Mouse (Mus musculus): ENCODE results near the gene Ttyh2.
"Not testable (repeated sequence)": the region's sequence is repeated elsewhere in the genome, so short reads cannot be mapped to it uniquely, and the experiment has no call there.

The Ttyh2 gene

DNA sequence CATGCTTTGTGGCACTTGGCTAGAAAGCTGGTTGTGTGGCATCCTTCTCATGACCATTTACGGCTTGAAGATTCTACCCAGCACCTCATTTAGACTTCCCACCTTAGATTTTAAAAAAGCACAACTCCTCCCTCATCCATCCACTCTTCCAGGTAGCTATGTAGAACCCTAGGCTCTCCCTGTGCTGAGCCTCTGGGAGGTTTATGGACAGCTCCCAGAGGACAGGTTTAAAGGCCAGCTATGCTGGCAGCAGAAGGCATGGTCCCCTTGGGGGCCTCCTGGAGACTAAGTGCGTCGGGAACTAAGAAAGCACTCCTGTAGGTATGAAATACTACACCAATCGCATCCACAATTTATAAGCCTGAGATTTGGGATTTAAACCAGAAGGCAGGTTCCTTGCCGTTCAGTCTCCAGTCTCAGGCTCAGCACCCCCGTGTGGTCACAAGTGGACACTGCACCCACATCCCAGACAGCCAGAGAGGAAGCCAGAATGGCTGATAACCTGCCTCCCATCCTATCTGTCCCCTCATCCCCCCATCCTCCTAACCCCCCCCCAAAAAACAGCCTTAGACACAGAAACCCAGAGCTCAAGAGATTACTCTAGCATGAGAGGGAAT lies 12.4 kb upstream of the Ttyh2 start:
- DNase-seq, result peak in 1 of 2 experiments; percentile 72

DNA sequence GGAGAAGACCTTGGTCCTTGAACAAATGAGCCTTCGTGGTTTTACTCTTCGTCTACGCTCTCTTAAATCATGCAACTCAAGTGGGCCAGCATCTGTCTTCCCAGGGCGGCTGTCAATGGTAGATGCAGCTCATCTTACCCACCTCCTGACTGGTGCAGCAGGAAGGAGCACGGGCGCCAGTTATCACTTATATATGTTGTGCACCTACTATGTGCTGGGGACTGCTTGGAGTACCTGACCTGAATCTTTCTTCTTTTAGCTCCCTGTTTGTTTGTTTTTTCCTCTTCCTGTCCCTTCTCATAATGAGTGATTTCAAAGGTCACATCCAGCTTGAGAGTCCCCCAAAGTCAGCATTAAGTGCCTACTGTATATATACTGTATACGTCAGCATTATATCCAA lies 11.1 kb upstream of the Ttyh2 start:
- DNase-seq, result no peak

DNA sequence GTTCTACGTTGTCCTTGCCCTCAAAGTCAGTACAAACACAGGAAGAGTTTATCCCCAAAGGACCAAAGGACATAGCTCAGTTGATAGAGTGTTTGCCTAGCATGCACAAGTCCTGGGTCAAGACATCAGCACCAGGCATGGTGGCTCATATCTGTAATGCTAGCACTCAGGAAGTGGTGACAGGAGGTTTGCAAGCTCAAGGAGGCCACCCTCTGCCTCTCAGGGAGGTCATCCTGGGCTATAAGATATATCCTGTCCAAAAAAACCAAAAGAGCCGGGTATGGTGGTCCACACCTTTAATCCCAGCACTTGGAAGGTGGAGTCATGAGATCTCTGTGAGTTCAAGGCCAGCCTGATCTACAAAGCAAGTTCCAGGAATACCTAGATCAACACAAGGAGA lies 9.8 kb upstream of the Ttyh2 start:
- DNase-seq, result no peak

DNA sequence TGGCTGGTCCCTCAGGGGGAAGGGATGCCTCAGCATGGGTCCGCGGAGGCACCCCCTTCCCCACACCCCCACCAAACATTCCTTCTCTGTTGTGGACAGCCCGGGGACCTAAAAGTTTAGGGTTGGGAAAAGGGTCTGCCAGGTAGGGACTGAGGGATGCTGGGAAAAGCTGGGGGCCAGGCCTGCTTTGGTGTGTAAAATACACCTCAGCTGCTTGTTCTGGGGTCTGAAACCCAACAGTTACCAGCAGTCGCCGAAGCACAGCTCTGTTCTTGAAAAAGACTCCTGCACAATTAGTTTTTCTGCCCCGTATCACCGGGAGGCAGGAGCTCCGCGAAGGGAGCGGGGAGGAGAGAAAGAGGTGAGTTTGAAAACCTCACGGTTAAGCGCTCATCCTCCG lies 8.4 kb upstream of the Ttyh2 start:
- no peak for DNase-seq

DNA sequence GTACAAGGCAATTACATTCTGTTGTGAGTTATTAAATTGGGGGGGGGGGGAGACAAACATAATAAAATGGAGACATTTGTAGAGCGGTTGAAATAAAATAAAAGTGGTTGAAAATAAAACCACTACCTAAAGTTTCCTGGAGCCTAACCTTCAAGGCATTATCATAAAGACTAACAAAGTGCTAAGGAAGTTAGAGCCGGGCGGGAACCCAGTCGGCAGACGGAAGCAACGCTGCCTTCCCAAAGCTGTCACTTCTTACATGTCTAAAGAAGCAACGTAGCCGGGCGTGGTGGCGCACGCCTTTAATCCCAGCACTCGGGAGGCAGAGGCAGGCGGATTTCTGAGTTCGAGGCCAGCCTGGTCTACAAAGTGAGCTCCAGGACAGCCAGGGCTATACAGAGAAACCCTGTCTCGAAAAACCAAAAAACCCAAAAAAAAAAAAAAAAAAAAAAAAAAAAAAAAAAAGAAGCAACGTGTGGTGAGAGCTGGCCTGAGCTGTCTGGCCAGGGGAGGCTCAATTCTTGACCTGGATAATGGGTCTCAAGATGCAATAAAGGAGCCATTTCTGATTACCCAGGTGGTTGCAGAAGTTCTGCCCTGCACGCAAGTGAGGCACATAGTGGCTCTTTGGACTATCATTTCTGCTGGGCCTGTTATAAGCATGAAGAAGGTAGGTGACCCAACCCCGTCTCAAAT lies 7.8 kb upstream of the Ttyh2 start:
- no peak for DNase-seq

DNA sequence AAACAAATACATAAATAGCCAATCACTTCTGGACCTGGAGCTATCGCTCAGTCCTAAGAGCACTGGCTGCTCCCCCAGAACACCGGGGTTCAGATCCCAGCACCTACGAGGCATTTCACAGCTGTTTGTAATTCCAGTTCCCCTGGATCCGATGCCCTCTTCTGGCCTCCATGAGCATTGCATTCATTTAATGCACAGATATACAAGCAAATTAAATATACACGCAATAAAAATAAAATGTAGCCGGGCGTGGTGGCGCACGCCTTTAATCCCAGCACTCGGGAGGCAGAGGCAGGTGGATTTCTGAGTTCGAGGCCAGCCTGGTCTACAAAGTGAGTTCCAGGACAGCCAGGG lies 7.3 kb upstream of the Ttyh2 start:
- DNase-seq, result peak; percentile 18 to 48

DNA sequence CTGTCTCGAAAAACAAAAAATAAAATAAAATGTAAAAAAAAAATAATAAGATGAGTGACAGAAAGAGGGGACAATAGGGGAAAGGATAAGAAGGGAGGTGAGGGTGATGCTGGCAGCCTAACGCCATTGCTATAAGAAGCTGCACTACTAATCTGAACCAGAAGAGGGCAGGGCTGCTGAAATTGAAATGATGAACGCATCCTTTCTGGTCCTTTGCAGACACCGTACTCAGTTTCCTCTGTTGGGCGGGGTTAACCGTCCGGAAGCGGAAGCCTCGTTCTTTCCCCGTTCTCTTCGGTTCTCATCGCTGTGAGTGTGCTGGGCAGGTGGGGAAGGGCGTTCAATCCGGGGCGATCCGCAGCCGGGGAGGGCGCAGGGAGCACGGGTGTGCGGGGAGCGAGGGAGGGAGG lies 6.9 kb upstream of the Ttyh2 start, which contains the start of gene Rpl38:
TSS of gene Rpl38 (plus strand) at position 224 of the 410 bp plus-strand sequence.
- peak; percentile 91 to 94 for DNase-seq

DNA sequence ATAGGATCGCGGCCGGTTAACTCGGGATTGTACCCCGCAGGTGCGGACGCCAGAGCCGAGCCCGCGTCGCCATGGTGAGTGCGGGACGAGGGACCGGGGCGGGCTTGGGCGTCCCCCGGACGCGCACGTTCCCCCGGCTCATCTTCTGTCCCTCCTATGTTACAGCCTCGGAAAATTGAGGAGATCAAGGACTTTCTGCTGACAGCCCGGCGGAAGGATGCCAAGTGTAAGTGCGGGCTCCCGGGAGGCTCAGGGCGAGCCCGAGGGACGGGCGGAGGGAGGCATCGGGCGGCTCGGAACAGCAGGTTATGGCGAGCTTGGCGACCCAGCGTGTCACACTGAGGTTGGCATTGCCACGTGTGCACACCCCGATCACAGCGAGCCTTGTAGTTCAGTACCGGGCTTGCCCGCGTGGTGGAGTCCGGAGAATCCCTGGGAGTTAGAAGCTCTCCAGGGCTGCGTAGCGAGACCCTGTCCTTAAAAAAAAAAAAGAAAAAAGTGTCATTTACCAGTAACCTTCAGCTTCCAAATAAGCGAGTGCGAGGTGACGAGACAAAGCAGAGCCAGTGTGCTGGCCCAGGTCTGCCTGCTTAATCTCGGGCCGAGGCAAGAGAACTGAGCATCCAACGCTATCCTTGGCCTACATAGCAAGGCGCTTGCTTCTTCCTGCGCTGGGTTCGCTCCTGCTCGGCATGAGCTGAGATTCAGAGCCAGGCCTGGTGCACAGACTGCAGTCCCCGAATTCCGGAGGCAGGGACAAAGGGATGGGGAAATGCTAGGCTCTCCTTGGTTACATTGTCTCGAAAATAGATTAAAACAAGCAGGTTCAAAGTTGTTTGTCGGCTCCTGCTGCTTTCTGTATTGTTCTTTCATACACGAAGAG lies 6.2 kb upstream of the Ttyh2 start:
- peak; percentile 87 to 88 for DNase-seq

DNA sequence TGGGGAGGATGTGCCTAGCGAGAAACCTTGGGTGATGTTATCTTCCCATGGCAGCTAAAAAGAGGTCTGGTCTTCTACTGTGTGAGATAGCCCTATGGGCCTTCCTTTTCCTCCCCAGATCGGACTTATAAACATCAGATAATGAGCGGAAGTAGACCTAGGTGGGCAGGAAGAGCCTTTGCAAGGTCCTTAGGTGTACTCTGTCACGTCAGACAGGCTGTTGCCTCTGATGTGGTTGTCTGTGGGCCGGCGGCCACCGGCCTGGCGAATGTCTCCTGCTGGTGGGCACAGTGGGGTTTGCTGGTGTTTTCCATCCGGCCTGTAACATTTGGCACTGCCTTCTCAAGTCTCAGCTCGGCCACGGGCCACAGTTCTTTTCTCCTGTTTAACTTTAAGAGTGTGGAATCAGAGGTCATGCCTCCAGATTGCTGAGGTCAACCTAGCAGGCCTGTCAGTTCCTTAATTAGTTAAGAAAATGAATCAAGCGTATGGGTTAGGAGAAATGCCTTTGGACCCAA lies 5.5 kb upstream of the Ttyh2 start:
- peak; percentile 33 to 47 for DNase-seq

DNA sequence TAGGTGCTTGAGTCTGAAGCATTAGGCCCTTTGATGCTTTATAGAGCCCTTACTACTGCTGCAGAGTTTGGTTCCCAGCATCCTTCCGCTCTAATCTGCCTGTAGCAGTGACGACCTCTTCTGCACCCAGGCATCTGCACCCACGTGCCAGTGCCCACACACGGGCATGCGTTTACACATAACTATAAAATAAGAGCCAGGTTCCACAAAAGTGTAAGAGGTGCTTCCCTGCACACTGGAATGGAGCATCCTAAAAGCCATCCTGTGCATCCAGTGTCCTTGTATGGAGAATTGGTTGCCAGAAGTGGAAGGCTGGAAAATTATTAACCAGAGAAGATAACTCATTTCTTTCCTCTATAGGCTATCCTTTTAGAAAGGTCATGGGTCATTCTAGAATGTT lies 4.1 kb upstream of the Ttyh2 start:
- DNase-seq, result no peak

DNA sequence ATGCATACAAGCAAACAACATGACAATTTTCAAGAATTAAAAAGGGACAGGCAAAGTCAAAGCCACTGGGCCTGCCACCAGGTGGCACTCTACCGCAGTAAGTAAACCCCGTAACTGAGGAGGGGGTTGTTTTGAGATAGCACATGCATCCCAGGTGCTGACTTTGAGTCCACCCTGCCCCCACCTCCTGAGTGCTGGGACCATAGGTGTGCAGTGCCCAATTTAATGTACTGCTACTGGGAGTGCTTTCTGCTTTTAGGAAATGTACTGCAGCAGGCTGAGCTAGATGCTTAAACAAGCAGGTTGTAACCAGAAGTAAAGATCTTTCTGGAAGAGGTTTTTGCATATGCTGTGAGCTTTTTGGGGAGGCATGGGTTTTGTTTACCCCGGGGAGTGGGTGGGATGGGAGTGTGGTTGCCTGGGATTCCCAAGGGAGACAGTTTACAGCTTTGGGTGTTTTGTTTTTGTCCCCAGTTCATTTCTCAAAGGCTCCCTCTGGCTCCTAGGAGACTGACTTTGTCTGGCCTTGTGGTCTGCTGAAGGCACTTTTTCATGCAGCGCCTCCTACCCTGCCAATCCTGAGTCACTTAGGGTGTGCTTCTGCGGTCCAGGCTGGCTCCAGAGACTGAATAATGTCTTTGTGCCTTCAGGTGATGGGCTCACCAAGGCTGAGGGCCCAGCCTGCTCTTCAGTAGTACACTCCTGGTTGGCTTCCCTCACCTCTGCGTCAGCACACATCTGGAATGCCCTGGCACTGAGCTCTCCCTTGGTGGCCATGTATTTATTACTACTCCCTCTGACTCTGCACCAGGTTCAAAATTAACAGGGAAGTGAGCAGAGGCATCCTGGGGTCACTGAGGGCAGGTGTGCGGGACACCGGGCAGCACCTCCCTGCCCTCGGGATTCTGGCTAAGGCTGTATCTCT lies 2.2 kb upstream of the Ttyh2 start:
- DNase-seq, result peak in 1 of 2 experiments; percentile 51

DNA sequence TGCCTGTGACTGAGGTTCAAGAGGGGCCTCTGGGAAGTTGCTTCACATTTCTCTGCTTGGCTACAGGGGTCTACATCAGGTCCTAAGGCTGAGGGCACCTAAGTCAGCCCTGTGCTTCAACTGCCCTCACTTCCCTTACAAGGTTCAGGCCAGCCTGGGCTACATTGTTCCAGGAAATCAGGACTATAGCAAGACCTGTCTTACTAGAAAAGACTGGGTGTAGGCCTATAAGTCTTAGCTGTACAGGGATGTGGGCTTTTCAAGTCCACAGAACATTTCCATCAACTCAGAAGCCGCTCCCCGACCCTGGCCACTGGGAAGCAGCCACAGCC lies 1.5 kb upstream of the Ttyh2 start:
- DNase-seq, result no peak

DNA sequence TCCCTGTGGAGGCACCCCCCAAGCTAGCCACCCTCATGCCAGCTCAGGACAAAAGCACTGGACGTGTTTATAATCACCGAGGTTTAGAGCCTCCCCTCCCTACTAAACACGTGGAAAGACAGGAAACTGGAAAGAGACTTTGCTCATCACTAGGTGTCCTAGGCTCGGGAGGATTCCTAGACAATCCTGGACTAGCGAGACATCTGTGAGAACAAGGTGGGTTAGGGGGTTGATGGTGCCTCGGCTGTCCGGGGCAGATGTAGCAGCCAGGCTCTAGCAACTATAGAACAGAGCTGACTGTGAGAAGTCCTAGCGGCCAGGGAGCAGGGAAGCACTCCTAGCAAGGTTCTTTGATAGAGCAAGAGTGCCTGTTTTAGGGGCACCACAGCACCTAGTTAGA lies 1.1 kb upstream of the Ttyh2 start:
- DNase-seq, result no peak

DNA sequence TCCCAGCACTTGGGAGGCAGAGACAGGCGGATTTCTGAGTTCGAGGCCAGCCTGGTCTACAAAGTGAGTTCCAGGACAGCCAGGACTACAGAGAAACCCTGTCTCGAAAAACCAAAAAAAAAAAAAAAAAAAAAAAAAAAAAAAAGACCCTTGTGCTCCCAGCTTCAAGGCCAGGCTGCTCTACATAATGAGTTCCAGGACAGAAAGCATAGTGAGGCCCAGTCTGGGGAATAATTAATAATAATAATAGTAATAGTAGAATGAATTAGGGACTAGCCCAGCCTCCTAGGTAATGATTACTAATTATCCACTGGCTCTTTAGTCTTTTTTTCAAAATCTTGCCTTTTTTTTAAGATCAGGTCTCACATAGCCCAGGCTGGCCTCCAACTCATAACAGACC lies 435 bp upstream of the Ttyh2 start:
- DNase-seq, result not testable (repeated sequence)

DNA sequence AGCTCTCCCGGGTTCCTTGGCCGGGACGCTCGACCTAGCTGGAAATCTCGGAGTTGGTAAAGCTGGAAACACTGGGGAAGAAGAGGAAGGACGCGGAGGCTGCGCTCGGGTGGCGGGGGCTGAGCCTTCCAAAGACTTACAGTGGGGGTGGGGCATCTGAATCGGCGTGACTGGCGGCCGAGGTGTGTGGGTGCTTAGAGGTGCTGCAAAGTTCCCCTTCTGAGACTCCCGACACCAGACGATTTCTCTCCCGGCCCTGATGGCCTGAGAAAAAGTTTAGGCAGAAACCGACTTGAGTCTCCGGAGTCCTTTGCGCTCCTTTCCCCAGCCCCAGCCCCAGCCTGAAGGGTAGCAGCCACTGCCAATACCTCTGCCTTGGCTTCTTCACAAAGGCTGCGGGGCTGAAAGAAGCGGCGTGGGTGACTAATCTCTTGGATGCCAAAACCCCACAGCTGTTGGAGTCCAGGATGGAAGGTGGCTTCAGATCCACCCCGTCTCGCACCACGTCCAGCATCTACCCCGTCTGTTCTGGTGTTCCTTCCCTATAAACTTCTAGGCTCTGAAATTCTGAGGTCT lies 683 bp downstream of the Ttyh2 start:
- peak; percentile 51 to 55 for DNase-seq

DNA sequence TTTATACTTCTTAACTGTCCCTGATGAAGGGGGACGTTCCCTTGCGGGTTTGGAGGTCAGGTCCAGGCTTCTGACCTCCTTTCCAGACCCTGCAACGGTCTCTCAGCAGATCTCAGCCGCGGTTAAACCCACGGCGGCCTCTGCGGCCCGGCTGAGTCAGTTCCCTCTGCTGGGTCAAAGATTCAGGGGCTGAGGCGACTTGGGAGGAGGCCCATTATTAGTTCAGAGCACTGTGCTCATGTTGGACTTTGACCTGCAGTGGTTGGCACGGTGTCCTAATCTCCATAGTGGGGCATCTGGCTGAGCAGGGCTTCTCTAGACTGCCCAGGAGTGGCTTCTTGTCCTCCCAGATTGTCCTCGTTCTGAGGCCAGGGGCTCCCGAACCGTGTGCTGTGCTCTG lies 1.2 kb downstream of the Ttyh2 start:
- peak; percentile 44 to 45 for DNase-seq

DNA sequence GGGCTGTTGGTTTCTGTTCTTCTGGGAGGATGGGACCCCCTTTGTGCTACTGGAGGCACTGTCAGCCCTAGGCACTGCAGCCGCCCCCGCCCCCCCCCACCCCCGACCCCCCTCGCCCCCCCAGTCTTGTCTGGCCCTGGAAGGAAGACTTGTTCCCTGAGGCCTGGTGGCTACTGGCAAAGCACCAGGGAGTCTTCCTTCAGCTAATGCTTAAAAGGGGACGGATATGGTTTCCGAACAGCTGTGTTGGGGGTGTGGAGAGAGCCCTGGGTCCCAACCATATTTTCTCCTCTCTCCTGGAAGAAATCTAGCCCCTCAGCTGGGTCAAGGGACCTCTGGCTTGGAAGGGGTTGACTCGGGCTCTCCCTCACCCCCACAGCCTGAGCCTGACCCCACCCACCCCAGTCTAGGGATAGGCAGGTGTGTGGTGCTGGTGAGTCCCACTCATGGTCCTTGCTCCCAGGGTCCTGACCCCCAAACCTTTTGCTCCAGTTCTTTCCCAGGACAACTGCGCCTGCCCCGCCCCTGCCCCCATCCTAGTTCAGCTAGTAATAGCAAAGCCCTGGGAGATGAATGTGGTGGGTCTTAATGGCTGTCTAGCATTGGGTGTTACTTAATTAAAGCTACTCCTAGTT lies 1.8 kb downstream of the Ttyh2 start:
- no peak for DNase-seq

DNA sequence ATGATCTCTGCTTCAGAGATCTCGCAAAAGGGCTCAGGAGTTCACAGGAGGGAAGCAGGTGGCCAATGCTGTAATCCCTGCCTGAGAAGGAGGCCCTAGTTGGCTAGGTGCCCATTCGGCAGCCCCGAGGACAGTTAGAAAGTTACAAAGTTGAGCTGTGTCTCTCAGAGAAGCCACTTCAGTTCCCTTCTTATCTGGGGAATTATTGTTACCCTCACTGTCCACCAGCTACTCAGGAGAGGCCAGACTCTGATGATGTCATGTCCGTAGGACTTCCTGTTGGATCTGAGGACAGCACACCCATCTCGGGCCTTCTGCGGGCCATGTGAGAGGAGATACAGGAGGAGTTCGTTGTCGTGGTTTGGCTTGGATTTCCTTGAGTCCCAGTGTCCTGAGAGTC lies 4.4 kb downstream of the Ttyh2 start:
- peak in 1 of 2 experiments; percentile 38 for DNase-seq

DNA sequence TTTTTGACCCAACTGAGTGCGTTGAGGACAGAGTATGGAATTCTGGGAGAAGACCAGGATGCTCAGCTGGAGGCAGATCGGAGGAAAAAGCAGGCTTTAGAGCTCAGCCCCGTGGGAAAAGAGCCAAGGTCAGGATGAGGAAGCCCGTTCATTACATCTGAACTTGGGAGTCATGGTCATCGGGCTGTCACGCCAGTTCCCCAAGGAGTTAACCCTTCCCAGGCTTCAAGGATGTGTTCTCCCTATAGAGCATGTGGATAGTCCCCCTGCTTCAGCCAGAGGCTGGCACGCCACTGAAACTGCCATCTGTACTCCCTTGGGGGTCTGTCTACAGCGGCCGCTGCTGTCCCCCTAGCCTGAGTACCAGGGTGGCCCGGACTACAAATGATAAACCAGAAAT lies 5.1 kb downstream of the Ttyh2 start:
- peak; percentile 40 to 51 for DNase-seq

DNA sequence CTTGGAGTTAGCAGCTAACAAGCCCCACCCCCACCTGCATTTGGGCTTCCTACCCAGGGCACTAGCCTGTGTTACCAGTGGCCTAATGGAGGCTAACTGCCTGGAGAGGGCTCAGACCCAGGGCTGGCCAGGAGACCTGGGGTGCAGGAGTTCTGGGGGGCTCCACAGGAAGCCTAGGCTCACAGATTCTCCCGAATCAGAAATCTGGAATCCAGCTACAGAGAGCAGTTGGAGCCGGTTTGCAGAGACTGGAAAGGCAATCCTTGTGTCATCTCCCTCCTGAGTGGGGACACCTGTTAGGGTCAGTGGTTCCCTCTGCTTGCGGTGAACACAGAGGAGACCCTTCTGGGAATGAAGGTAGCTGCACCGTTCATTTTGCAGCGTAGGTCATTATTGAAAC lies 5.8 kb downstream of the Ttyh2 start:
- DNase-seq, result no peak

DNA sequence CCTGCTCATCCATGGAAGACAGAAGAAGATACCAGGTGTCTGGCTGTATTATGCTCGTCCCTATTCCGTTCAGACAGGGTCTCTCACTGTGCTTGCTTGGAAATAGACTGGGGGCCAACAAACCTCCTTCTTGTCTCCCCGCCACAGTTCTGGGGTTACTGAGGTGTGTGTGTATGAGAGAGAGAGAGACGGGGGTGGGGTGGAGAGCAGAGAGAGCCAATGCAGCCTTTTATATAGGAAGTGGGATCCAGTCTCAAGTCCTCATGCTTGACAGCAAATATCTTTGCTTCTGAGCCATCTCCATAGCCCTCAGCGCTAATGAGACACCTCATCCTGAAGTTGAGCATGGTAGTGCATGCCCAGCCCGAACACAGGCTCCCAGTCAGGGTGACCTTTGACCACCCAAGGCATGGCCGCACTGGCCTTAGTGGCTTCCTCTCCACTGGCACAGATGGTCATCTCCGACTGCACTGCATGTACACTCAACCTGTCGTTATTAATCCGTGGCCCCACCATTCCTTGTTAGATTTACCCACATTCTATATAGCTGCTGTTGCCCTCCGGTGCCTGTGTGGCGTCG lies 7.2 kb downstream of the Ttyh2 start:
- DNase-seq, result no peak
